Mouse (Mus musculus): ENCODE measurements around the gene Wnt7a.

The Wnt7a gene

DNA sequence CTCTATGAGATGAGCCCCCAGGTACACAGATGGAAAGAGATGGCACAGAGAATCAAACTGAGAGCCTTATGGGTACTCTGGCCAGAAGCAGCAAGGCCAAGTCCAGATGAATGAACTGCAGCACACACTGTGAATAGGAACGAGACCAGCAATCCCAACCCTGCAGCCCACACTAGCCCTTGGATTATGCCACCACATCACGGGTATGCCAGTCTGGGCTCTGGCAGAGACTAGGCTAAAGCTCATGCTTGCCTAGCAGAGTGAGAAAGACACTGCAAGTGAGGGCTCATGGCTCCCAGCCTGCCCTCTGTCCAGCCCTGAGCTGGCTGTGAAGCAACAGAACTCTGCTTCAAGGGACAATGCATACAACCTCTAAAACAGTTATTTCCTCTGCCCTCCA is 26.7 kb downstream of the Wnt7a start:
- DNase-seq (ENCODE audit: low read depth, low spot score): no peak

- DNase-seq (ENCODE audit: low read depth, low spot score): no peak
Measured at GRCm38 (mm10) chr6:91383871-91384270, 27.3 kb downstream of the Wnt7a start.

- DNase-seq (ENCODE audit: low read depth, low spot score): no peak
Measured at GRCm38 (mm10) chr6:91383303-91383702, 27.9 kb downstream of the Wnt7a start.

DNA sequence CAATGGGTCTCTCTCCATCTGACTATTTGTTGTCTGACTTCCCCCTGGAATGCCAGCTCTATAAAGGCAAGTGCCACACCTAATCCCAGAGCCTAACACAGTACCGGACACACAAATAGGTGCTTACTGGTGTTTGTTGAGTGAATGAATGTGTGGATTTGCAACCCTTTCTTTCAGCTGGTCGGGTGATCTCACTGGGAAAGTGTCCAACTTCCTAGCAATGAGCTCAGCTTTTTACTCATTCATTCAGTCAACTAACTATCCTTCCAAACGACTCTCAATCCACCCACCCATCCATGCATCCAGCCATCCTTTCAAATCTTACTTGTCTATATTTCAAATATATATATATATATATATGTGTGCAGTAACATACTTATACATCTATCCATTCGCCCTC is 31.3 kb downstream of the Wnt7a start:
- DNase-seq (ENCODE audit: low read depth, low spot score): no peak

DNA sequence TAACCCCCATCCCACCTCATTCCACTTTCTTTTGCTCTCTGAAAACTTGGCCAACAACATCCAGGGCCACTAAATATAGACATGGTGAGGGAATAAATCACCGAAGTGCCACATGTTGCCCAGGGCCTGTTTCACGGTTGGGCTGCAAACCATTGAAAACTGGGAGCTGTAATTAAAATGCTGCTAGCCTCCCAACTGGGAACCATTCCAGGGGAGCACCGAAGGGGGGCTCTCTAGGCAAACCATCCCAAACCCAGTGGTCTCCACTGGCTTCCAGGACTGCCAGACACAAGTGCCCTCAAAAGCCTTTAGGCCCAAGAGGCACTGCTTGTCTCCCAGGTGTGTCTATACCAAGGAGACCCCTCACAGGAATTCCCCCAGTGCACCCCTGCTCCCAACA is 31.9 kb downstream of the Wnt7a start:
- DNase-seq (ENCODE audit: low read depth, low spot score): no peak

DNA sequence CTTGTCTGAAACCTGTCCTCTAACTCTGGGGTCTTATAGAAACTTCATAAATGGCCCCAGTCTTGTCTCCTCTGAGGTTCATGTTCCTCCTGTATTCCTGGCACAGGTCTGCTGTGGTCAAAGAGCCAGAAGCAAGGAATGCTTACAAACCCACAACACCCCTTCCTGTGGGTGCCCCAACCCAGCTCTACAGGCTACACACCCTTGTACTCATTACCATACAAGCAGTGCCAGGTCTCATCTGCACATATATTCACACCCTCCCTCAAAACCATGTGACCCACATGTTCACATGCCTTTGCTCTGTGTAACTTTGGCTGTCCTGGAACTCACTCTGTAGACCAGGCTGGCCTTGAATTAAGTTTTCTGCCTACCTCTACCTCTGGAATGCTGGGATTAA is 38.2 kb downstream of the Wnt7a start:
- no peak for DNase-seq (ENCODE audit: low read depth, low spot score)

GRCm38 (mm10) chr6:91372586-91372971 is 38.6 kb downstream of the Wnt7a start:
- DNase-seq (ENCODE audit: low read depth, low spot score): no peak

DNA sequence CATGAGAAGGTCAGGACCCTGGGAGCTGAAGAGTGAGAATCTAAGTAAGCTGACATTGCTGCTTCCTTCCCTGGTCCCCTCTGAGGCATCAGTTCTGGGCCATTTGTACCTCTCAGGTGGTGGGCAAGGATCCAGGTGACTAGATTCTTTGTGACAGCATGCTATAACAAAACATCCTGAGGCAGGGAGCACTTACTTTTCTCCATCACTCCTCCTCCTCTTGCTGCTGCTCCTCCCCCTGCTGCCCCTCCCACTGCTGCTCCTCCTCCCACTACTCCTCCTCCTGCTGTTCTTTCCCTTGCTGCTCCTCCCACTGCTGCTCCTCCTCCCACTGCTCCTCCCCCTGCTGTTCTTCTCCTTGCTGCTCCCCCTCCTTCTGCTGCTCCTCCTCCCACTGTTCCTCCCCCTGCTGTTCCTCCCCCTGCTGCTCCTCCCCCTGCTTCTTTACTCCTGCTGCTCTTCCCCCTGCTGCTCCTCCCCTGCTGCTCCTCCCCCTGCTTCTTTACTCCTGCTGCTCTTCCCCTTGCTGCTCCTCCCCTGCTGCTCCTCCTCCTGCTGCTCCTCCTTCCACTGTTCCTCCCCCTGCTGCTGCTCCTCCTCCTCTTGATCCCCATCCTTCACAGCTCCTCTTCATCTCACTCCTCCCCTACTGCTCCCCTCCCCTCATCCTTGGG is 39.1 kb downstream of the Wnt7a start:
- peak; percentile 55 for DNase-seq (ENCODE audit: low read depth, low spot score)

DNA sequence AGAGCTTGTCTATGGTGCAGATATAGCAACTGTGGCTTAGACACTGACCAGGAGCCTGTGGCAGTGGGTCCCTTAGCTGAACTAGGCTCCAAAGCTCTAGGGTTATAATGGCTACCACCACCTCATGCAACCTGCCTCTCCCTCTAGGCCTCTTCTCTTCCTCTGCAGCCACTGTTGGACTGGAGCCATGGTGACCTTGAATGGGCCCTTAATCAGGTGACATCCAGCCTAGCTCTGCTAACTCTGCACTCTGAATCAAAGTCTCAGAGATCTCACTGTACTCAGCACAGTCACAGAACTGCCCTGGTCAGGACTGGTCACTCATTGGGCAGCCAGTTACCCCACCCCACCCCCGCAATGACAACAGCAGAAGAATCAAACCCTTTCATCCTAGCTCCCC is 44.4 kb downstream of the Wnt7a start:
- DNase-seq (ENCODE audit: low read depth, low spot score): no peak

DNA sequence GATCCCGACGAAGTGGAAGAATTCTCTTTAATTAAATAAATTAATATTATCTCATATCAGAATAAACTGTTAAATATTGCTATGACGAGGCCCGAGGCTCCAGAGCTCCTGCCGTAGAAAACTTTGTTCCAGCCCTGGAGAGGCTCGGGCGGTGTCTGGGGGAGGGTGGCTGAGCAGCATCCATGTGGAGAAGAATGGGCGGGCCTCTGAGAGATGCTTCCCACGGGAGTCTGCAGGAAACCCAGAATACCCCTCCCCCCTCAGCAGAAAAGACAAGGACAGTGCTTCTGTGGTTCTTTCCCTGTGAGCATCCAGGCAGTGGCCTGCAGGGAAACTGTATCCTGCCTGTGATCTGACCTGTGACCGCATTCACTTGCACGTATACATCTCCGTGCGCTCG is 45.7 kb downstream of the Wnt7a start:
- peak; percentile 6 for DNase-seq (ENCODE audit: low read depth, low spot score)

- DNase-seq (ENCODE audit: low read depth, low spot score): no peak
Measured at GRCm38 (mm10) chr6:91362756-91363155, 48.4 kb downstream of the Wnt7a start.

DNA sequence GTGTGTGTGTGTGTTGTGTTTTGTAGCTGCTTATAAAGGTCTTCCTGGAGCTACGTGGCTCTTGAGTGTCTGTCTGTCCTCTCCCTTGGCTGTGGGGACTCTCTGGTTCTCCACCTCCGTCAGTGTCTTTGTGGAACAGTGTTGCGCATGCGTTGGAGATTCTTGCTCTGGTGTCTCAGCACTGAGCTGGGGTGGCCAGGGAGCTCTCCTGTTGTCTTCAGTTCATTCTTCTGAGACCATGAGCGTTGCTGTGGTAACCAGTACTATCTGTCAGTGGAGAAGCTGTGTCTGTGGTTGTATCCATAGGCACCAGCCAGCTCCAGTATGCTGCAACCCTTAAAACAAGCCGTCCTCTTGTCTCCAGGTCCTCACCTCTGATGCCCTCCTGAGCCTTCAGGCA is 50.2 kb downstream of the Wnt7a start:
- DNase-seq (ENCODE audit: low read depth, low spot score): no peak

DNA sequence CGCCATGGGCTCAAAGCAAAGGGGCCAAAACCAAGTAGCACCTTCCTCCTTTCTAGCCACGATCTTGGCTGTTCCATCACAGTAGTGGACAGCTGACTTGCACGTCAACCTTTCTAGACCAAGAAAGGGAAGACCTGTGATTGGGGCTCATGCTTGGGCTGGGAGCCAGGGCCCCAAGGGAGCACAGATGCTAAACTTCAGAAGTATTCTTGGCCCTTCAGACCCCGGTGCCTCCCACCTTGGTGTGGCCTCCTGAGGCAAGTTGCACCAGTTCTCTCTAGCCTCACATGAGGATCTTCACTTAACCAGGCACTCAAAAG is 50.8 kb downstream of the Wnt7a start:
- DNase-seq (ENCODE audit: low read depth, low spot score): no peak

- no peak for DNase-seq (ENCODE audit: low read depth, low spot score)
Measured at GRCm38 (mm10) chr6:91359672-91360370, 51.3 kb downstream of the Wnt7a start.

GRCm38 (mm10) chr6:91358866-91359656 is 52.1 kb downstream of the Wnt7a start:
- DNase-seq (ENCODE audit: low read depth, low spot score): no peak

DNA sequence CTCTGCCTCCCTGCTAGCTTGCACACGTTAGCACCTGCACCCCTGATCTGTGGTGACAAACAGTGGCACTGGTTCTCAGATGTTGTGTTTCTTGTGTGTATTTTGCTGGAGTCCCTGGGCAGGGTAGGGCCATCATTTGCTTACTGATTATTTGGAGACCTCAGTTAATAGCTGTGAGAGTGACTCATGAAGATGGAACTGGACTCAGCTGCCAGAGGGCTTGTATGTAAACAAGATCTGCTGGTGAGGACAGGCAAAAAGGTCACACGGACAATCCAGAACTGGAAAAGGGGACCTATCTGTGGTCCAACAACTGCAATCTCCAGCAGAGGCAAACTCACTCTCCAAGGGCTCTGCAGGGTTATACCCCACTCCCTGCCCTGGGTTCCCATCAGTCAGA is 52.8 kb downstream of the Wnt7a start:
- DNase-seq (ENCODE audit: low read depth, low spot score): no peak

DNA sequence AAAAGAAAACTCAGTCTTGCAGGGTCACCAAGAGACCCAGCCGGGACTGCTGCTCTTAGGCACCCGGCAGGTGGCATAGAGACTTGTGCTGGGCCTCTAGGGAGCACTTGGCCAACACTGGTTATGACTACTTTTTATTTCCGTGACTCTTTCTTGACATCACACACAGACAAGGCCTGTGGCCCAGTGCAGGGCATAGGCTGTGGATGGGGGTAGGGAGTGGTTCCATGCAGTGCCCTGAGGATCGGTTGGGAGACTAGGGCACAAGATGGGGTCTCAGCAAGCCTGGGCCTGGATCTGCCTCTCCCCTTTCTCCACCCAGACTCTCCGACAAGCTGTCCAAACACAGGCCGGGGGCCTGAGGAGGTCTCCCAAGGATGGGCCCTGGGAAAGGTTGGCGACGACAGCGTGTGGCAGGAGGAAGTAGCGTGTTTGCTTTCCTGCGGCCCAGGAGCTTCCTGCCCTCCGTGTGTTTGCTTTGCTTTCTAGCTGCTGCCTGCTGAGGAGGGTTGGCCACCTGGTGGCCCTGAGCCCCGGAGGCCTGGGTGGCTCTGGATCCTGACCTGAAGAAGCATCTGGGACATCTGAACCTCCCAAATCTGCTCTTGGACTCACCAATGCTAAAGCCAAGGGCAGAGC is 53.8 kb downstream of the Wnt7a start:
- DNase-seq (ENCODE audit: low read depth, low spot score): no peak

GRCm38 (mm10) chr6:91349620-91350019 is 61.5 kb downstream of the Wnt7a start:
- DNase-seq (ENCODE audit: low read depth, low spot score): no peak

GRCm38 (mm10) chr6:91347721-91348120 is 63.4 kb downstream of the Wnt7a start:
- DNase-seq (ENCODE audit: low read depth, low spot score): peak; percentile 21

DNA sequence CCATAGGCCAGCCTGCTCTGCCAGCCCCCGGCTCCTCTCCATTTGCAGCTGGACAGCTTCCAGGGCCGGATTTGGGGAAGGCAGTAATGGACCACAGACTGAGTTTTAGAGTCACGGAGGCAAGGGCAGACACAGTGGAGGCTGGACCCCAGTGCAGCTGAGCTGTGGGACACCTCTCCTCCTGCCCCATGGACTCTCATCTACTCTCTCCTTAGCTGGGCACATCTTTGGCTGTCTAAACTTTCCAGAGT is 64.3 kb downstream of the Wnt7a start:
- DNase-seq (ENCODE audit: low read depth, low spot score): no peak

GRCm38 (mm10) chr6:91346071-91346905 is 64.9 kb downstream of the Wnt7a start:
- no peak for DNase-seq (ENCODE audit: low read depth, low spot score)

- no peak for DNase-seq (ENCODE audit: low read depth, low spot score)
Measured at GRCm38 (mm10) chr6:91345091-91345490, 66.1 kb downstream of the Wnt7a start.

All from ES-CJ7 (cell line).